Mouse (Mus musculus) R1 (cell line): ENCODE measurements at regions not wholly inside any gene's neighbourhood (a gene's known extent, or its start where the extent isn't known, plus 50 kb on each side); places are given as distances from the start of the nearest gene placed in this dataset.
A peak's percentile ranks its signal among the peaks of the same experiment; 100 is the strongest.

Experiments
- DNase-seq: peaks from one replicate; pipeline ENCODE4 v3.0.0-alpha.2; 2018; ENCODE audit warnings: low read depth, low spot score

GRCm38 (mm10) chr5:133569096-133569495 lies 530.4 kb upstream of the Castor2 start:
- DNase-seq = peak; percentile 20

- no peak for DNase-seq
These were observed 533.0 kb upstream of the Castor2 start for GRCm38 (mm10) chr5:133566506-133566905.

- no peak for DNase-seq
These were observed 548.9 kb upstream of the Castor2 start for GRCm38 (mm10) chr5:133550657-133551056.

- DNase-seq = no peak
These were observed 557.3 kb upstream of the Castor2 start for GRCm38 (mm10) chr5:133542217-133542616.

- peak; percentile 3 for DNase-seq
These were observed 566.8 kb upstream of the Castor2 start for GRCm38 (mm10) chr5:133532678-133533077.

- no peak for DNase-seq
These were observed 593.9 kb upstream of the Castor2 start for GRCm38 (mm10) chr5:133505661-133506060.

- peak; percentile 23 for DNase-seq
These were observed 611.7 kb upstream of the Castor2 start for GRCm38 (mm10) chr5:133487806-133488290.

GRCm38 (mm10) chr5:133482291-133483086 lies 617.0 kb upstream of the Castor2 start:
- no peak for DNase-seq

GRCm38 (mm10) chr5:133479205-133479604 lies 620.3 kb upstream of the Castor2 start:
- no peak for DNase-seq

- DNase-seq = no peak
These were observed 646.0 kb upstream of the Castor2 start for GRCm38 (mm10) chr5:133453349-133454049.

- DNase-seq = no peak
These were observed 649.6 kb upstream of the Castor2 start for GRCm38 (mm10) chr5:133449926-133450325.

- no peak for DNase-seq
These were observed 698.7 kb upstream of the Castor2 start for GRCm38 (mm10) chr5:133400826-133401225.

- no peak for DNase-seq
These were observed 709.6 kb upstream of the Castor2 start for GRCm38 (mm10) chr5:133389896-133390295.

GRCm38 (mm10) chr5:133389023-133389840 lies 710.3 kb upstream of the Castor2 start:
- no peak for DNase-seq

GRCm38 (mm10) chr5:133385374-133386349 lies 713.8 kb upstream of the Castor2 start:
- DNase-seq = no peak

GRCm38 (mm10) chr5:133365771-133366170 lies 733.7 kb upstream of the Castor2 start:
- DNase-seq = peak; percentile 17

- no peak for DNase-seq
These were observed 752.0 kb upstream of the Castor2 start for GRCm38 (mm10) chr5:133347516-133347915.

GRCm38 (mm10) chr5:133341973-133342372 lies 757.5 kb upstream of the Castor2 start:
- no peak for DNase-seq

GRCm38 (mm10) chr5:133320626-133321025 lies 777.5 kb upstream of the Auts2 start:
- DNase-seq = peak; percentile 64

- no peak for DNase-seq
These were observed 777.1 kb upstream of the Auts2 start for GRCm38 (mm10) chr5:133320206-133320605.

- no peak for DNase-seq
These were observed 770.9 kb upstream of the Auts2 start for GRCm38 (mm10) chr5:133314031-133314430.
